Mouse (Mus musculus) lung, postnatal 25 days (tissue): ENCODE measurements at regions not wholly inside any gene's neighbourhood (a gene's known extent, or its start where the extent isn't known, plus 50 kb on each side); places are given as distances from the start of the nearest gene placed in this dataset.

Source experiments
- DNase-seq: peaks from one replicate; pipeline ENCODE4 v3.0.0; 2022; ENCODE audit warnings: low spot score

- no peak for DNase-seq
These were observed 238.6 kb downstream of the Nedd1 start for GRCm38 (mm10) chr10:92483592-92483991.

DNA sequence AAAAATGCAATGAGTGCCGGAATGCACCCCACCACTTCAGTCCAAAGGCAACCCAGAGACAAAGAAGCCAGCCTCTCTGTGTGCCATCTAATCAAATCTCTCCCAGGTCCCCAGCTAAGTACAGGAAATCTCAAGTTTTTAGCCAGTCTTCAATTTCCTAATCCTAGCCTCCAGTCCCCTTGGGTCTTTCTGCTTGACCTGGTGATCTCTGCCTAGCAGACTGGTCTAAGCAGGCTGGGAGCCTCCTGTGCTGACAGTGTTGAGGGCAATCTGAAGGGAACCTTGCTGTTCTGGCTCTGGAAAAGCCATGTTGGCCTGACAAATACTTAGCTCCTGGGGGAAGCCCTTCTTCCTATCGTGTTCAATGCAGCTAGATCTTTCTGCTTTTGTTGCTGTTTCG lies 248.9 kb downstream of the Nedd1 start:
- DNase-seq: no peak

DNA sequence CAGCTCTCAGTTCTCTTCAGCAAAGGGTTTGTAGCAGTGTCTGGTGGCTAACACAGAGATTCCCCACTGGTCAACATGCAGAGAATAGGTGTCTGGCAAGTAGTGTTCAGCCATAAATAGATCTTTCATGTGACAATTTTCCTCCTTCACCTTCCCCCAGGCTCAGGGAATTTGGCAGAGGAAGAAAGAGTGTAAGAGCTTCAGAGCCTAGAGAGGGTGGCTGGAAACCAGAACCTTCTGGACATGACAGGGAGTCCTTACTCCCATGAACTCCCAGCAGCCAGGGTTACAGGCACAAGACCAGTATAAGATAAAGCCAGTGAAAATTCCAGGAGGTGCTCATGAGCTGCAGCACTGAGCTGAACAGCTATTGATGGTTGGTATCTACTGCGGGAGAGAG lies 251.1 kb downstream of the Nedd1 start:
- DNase-seq: no peak

GRCm38 (mm10) chr10:92455195-92455594 lies 267.0 kb downstream of the Nedd1 start:
- DNase-seq: no peak

GRCm38 (mm10) chr10:92453550-92453949 lies 268.7 kb downstream of the Nedd1 start:
- DNase-seq: no peak

DNA sequence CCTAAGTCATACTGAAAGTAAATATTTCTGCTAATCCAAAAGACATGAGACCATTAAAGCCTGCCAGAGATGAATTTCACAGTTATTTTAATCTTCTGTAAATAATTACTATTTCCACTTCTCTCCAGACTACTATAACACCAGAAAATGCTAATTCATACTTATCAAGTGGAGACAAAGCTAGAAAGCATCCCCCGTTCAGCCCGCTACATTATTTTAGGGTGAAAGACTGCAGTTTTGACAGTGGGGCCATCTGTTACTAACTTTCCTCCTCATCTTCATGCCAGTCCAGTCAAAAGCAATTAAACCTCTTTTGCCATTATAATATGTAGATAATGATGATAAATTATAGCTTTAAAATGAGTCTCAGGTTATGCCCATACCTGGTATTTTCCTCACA lies 276.3 kb downstream of the Nedd1 start:
- DNase-seq: no peak

DNA sequence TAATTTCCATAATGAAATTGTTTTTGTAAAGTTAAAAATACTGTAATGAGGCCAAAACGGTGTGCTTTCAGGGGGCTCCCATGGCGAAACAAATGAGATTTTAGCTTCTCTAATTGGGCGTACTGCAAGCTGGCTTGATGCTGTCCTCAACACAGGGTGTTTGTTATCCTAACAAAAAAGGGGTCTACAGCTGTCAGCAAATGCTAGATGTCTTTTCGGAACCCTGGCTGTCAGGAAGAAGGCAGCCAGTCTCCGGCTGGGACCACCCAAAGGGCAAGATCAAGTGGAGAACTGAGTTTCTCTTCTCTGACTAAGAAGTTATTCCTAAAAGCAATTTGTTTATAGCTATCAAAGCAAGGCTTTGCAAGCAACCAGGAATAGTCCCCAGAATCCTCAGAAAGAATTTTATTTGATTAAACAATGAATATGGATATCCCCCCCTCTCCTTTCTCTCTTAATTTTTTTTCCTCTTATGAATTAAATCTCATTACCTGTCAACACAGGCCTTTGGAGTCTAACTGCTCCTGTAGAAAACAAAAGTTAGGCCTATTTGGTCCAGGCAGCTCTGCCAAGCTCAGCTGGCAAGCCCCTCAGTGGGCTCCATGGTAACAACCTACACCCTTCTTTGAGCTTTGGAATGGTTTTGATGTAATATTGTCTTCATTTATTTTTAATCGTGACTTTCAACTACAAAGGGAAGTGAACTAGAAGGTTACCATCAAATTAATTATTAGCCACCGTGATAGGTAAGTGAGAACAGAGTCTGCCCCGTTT lies 283.4 kb downstream of the Nedd1 start:
- no peak for DNase-seq

DNA sequence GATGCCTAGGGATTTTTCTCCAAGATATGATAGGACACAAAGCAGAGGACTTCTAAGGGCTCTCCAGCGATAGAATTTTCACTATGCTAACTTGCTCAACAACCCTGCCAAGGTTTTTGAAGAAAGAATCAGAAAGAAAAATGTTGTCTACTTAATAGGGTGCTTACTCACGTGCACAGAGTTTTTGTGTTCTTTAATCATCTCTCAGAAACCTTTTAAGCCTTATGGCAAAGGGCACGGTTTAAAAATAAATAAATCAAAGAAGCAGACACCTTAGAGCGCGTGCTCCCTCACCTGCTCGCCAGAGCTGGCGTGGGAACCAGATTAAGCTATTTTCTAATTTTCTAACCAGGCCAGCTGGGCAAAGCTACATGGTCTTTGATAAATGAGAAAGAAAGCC lies 293.0 kb downstream of the Nedd1 start:
- no peak for DNase-seq

GRCm38 (mm10) chr10:92428026-92428425 lies 294.2 kb downstream of the Nedd1 start:
- no peak for DNase-seq

DNA sequence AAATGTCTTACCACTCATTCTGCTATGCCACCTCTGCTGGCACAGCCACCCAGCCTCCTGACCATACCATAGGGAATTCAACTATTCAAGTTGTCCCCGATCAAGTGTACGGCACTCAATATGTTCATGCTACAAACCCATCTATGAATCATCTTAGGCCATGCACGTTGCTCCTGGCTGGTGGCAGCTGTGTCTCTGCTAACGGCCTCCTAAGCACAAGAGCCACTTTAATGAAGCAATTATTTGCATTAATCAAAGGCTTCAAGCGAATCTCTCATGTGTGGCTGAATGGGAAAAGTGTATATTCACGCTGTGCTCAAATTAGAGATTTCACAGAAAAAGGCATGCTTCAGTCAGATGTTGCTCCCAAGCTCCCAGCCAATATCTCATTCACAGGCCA lies 295.8 kb downstream of the Nedd1 start:
- DNase-seq: no peak

GRCm38 (mm10) chr10:92412737-92413136 lies 309.5 kb downstream of the Nedd1 start:
- DNase-seq: no peak

- no peak for DNase-seq
These were observed 311.4 kb downstream of the Nedd1 start for GRCm38 (mm10) chr10:92410813-92411325.

- no peak for DNase-seq
These were observed 317.4 kb downstream of the Nedd1 start for GRCm38 (mm10) chr10:92404697-92405293.

DNA sequence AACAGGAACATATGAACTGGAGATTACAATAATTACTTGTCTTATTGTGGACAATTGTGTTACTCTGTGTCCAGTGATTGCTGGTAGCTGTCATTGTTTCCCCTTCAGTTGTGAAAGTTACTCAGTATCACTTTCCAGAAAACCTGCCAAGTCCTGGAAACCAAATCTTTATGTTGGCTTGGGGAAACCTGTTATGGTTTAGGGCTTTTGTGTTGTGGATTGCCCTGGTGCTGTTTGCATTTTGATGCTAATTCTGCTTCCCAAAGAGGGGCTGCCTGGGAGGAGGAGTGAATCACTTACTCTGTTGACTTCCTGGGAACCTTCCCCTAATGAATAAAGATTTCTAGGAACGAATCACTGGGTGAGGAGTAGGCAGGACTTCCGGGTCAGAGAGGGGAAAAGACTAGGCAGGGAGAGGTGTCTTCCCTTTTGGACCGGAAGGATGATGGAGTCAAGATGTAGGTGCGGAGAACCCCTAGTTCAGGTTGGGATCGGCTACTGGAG lies 321.6 kb downstream of the Nedd1 start:
- DNase-seq: no peak

DNA sequence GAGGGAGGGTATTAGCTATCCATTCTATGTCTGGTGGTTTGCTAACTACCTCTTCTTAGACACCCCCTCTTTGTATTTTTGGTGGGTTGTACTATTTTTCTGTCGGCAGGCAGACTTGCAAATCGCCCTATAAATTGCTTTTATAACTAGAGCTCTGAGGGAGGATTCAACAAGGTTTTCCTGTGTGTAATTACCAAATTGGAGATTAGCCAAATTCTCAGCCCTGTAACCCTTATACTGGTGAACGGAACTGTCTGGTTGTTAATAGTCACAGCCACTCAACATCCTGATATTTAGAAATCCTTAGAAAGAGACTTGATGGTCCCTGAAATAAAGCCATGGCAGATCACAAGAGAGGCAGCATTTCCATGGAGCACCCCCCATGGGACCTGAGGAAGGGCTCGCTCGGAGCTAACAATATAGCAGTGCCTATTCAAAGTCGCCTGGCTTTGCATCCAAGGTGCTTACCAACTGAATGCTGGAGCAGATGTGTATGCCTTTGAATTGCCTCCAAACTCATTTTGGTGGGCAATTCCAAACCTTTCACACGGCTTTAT lies 333.0 kb downstream of the Nedd1 start:
- no peak for DNase-seq

- DNase-seq: no peak
These were observed 355.1 kb downstream of the Nedd1 start for GRCm38 (mm10) chr10:92367126-92367525.

DNA sequence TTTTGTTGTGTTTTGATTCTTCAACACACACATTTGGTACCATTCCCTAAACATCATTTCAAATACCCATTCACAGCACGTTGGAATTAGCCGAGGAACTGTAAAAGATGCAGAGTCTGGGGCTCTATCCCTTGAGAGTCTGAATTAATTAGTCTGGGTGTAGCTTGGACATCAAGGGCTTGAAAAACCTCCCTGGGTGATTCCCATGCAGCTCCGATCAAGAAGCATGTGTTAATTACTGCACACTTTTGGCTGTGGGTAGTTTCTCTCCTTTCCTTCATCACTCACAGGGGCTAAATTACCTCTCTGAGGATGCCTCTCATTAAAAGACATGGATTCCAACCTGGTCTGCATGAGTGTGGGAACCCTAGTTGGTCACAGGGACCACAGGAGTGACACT lies 365.5 kb downstream of the Nedd1 start:
- no peak for DNase-seq

GRCm38 (mm10) chr10:92349043-92349442 lies 373.2 kb downstream of the Nedd1 start:
- DNase-seq: no peak

DNA sequence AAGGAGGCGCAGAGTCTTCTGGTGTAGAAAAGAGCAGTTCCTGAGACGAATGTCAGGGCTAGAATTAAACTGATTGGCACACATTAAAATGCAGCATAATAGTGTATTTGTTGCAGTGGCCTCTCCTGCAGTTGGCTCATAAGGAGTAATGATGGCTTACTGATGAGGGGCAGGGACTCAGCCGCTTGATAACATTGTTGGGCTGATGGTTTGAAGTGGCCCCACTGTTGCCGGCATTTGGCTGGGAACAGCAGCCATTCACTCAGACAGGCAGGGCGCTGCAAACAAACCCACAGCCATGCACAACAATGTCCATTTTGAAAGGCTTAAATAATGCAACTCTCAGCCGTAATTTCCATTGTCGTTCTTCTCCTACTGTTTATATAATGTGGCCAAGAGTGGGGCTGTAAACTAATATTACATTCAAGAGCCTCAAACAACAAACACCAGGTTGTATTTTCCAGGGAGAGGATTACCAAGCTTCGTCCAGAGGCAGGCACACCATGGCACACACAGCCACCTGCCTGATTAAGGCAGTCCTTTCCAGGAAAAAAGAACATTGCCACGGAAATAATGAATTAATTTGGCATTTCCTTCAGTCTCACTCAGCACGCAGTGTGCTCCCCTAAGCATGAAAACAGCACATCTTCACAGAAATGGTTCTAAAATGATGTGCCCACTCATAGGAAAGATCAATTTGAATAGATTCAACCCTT lies 374.1 kb downstream of the Nedd1 start:
- no peak for DNase-seq

- no peak for DNase-seq
These were observed 382.5 kb downstream of the Nedd1 start for GRCm38 (mm10) chr10:92339671-92340070.

- DNase-seq: no peak
These were observed 385.3 kb downstream of the Nedd1 start for GRCm38 (mm10) chr10:92336949-92337348.

- DNase-seq: no peak
These were observed 386.1 kb downstream of the Nedd1 start for GRCm38 (mm10) chr10:92336138-92336537.

DNA sequence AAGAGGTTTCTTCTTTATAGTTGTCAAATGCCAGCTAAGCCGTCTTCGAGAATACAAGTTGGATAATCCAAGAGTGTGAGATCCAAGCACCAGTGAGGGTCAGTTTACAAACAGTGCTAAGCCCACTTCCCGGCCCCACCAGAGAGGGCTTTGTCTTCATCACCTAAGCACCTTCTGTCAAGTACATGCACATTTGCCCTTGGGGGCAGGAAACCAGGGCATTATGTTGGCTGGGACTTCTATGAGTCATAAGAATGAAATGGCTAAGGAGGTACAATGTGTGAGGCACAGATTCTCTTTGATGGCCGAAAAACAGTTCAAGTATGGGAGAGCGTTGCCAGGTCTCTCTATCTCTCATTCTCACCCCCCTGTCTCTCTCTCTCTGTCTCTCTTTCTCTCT lies 387.1 kb downstream of the Nedd1 start:
- no peak for DNase-seq
